Mouse (Mus musculus): ENCODE data around the gene Dtymk.
"Not testable (repeated sequence)": the region's sequence is repeated elsewhere in the genome, so short reads cannot be mapped to it uniquely, and the experiment has no call there.

Dtymk gene

GRCm38 (mm10) chr1:93803556-93804507 is 2.1 kb upstream of the Dtymk start, which contains the start of gene Ing5:
TSS of gene Ing5 (plus strand) at chr1:93803965.
- peak; percentile 100 for DNase-seq

DNA sequence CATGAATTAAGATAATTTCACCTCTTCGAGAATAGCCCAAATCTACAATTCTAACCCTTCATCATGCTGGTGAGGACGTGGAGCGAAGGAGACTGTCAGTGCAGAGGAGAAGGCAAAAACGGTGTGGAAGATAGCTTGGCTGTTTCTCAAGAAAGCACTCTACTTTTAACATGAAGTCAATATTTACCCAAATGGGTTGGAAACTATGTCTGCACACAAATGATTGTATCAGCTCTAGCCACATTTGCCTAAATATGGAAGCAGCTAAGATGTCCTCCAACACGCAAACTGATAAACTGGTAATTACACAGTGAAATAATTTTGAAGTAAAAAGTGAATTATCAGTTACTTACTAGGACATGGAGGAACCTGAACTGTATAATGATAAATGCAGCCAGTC is 1.0 kb upstream of the Dtymk start:
- DNase-seq = no peak

DNA sequence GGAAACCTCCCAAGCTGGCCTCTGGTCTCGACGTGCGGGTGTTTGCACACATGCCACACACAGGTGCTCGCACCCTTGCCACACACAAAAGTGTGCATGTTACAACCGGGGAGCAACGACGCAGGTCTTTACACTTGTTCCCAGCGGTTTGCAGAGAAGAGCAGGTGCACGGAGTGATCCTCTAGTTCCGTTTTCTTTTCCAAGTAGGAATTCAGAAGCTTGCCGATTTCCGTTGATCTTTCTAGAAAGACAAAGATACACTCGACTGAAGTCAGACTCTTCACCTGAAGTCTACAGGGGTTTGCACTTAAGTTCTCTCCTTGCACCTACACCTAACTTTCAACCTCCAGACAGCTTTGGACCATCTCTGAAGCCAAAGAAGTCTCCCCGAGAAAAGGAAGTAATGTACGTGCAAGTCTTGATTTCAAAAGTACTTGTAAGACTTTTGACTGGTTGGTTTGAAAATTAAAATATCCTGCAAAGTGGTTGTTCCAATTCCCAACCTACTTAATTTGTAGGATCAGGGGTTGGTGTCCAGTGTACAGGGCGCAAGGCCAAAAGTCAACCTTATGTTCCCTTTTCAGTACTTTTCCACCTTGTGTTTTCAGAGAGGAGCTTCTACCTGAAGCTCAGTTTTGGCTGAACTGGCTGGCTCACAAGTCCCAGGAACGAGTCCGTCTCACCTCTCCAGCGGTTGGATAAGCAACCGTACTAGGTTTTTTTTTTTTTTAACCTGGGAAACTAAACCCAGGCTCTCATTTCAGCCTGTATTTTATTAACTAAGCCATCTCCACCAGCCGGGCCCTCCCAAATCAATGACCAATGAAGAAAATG is 847 bp downstream of the Dtymk start:
- DNase-seq = no peak

DNA sequence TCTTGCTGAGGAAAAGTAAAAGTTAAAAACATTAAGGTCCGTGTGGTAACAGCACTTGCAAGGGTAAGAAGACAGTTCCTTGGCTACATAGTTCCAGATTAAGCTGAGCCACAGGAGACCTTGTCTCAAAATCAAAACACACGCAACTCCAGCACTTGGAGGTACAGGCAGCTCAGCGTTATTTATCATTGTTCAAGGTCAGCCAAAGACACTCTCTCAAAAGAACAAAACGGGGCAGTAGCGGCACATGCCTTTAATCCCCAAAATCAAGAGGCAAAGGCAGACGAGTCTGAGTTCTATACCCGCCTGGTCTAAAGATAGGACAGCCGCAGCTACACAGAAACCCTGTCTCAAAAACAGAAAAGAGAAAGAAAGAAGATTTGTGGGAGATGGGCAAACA is 5.8 kb downstream of the Dtymk start:
- no peak for DNase-seq

DNA sequence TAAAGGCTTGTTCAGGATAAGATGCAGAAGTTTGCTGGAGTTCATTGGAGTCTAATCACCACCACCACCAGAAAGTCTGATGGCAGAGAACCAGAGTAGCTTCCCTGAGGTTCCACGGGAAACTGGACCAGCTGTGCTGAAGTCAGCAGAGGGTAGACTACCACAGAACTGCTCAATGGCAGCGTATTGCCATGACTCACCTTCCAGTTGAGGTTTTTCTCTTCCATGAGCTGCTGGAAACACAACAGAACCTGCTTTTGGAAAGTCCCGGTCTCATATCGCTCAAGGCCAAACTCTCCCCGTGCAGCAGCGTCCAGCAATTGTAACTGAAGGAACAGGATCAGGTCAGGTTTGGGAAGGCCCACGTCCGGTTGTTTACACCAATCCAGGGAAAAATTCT is 7.2 kb downstream of the Dtymk start:
- no peak for DNase-seq

DNA sequence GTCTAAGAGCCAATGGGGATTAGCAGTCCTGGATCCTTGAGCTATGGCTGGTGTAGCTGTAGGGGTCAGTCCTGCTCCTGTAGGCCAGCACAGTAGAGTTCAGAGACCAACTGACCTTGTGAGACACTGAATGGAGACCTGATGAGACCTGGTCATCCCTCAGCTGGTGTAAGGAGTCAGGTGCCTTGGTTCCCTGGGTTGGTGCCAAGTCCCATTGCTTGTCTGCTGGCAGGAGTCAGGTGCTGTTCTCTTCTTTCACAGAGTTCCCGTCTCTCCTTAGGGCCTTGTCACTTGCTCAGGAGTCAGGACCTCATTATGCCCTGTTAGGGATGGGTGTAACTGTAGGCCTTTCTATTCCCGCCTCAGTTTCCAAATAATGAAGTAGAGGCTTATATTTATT is 14.8 kb downstream of the Dtymk start:
- DNase-seq = peak in 1 of 2 experiments; percentile 16

GRCm38 (mm10) chr1:93776686-93777085 is 25.0 kb downstream of the Dtymk start:
- DNase-seq = no peak

DNA sequence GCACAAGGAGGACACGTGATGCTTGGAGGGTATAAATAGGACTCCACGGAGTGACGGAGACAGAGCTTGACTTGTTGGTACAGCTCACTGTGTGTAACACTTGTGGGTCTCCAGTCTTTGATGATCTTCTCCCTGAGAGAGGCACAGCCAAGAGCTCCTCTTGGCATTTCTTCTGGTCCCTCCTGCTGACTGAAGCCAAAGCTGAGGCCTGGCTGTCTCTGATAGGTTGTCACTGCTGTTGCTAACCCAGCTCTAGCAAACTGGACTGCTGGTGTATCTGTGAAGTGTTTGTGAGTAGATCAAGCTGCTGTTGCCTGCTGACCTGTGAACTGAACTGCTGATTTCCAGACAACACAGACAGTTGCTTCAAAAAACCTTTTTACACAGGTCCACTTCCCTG is 31.8 kb downstream of the Dtymk start:
- DNase-seq = no peak

DNA sequence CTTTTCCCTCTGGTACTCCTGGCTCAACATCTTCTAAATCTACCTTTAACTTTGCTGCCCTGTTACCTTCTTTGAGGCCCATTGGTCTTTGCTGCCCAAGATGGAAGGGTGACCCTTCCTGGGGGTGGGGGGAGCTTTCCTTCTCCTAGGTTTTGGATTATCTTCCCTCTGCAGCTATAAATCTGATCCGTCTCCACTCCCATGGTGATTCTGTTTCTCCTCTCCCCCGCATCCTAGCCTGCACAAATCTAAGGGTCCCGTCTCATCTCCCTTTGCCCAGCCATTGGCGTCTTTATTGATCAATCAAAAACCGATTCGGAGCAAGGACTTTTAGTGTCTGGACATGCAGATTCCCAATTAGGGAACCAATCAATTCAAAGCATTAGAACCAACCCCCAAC is 34.1 kb downstream of the Dtymk start:
- DNase-seq = no peak

GRCm38 (mm10) chr1:93764871-93765591 is 36.7 kb downstream of the Dtymk start:
- DNase-seq = no peak

DNA sequence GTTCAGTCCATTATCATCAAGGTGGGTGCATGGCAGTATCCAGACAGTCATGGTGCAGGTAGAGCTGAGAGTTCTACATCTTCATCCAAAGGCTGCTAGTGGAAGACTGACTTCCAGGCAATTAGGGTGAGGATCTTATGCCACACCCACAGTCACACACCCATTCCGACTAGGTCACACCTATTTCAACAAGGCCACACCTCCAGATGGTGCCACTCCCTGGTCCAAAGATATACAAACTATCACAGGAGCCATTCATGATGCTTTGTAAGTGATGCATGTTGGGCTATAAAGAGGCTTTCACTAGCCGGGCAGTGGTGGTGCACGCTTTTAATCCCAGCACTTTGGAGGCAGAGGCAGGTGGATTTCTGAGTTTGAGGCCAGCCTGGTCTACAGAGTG is 38.2 kb downstream of the Dtymk start:
- DNase-seq = not testable (repeated sequence)

- DNase-seq = no peak
These were observed 41.7 kb downstream of the Dtymk start for GRCm38 (mm10) chr1:93760076-93760475.

- DNase-seq = no peak
These were observed 45.6 kb downstream of the Dtymk start for GRCm38 (mm10) chr1:93756154-93756553.

- no peak for DNase-seq
These were observed 46.1 kb downstream of the Dtymk start for GRCm38 (mm10) chr1:93755618-93756017.

DNA sequence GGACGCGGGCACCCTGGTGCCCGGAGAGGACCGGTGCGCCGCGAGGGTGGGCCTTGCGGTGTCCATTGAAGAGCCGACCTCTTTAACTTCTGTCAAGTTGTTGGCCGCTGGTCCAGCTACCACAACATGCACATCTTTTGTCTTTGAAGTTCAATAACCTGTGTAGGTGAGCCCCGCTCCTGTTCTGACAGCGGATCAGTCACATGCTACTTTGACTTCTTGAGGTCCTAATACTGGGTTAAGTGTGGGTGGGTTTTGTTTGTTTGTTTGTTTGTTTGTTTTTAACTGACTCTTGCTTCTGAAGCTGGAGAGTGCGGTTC is 46.5 kb downstream of the Dtymk start:
- DNase-seq = no peak

GRCm38 (mm10) chr1:93754573-93755290 is 47.0 kb downstream of the Dtymk start, which contains the start of gene Thap4:
TSS of gene Thap4 (minus strand) at chr1:93754864.
- DNase-seq = peak; percentile 90 to 96

GRCm38 (mm10) chr1:93753911-93754572 is 47.7 kb downstream of the Dtymk start:
- DNase-seq = no peak

GRCm38 (mm10) chr1:93751290-93751689 is 50.4 kb downstream of the Dtymk start, which contains the start of gene Atg4b:
TSS of gene Atg4b (plus strand) at chr1:93751500.
- no peak for DNase-seq

DNA sequence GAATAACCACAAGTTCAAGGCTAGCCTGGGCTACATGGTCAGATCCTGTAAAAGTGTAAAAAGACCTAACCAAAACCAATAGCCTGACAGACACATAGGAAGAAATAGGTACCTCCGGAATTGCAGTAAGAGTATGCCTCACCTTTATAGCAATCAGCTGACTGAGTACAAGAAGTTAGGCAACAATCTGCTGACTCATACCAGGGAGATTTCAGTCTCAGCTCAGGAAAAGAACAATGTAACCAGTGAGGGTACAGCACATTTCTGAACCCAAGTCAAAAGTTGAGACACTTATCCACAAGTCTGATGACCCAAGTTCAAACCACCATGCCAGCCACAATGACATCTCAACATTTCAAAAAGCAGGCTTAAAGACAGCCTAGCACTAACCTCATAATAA is 53.2 kb downstream of the Dtymk start:
- DNase-seq = no peak

GRCm38 (mm10) chr1:93746179-93746578 is 55.6 kb downstream of the Dtymk start:
- DNase-seq = no peak

- DNase-seq = no peak
These were observed 58.8 kb downstream of the Dtymk start for GRCm38 (mm10) chr1:93742910-93743309.

Measured in cerebellum, postnatal 36 days (tissue).